Mouse (Mus musculus) midbrain, embryonic 15.5 days (tissue): ENCODE data around the gene Plxna4. TPM values are rescaled to one million over a fixed set of nuclear protein-coding genes. Genes with fewer than 3 reads are reported as not detected.

Experiments used
- ATAC-seq: fragments of 200-750 bp; cut with Nextera tagmentation; replicated peaks from 2 replicates; pipeline ENCODE4 v1.8.0; 2017; ENCODE audit warnings: moderate TSS enrichment
- H3K27ac ChIP-seq: fragments of 300-500 bp; sonication (generic); 2 replicates; pipeline ENCODE4 v1.5.1; 2015; ENCODE audit warnings: mild to moderate bottlenecking, inconsistent platforms
- H3K27me3 ChIP-seq: fragments of 300-500 bp; sonication (generic); replicated peaks from 2 replicates; pipeline ENCODE4 v1.6.1; 2015; ENCODE audit warnings: inconsistent platforms
- H3K36me3 ChIP-seq: fragments of 300-500 bp; sonication (generic); replicated peaks from 2 replicates; pipeline ENCODE4 v1.6.1; 2015; ENCODE audit warnings: inconsistent platforms
- H3K4me1 ChIP-seq: fragments of 300-500 bp; sonication (generic); 2 replicates; pipeline ENCODE4 v1.6.1; 2015; ENCODE audit warnings: inconsistent platforms
- H3K4me2 ChIP-seq: fragments of 300-500 bp; sonication (generic); 2 replicates; pipeline ENCODE4 v1.6.1; 2015; ENCODE audit warnings: inconsistent platforms, mild to moderate bottlenecking, moderate library complexity
- H3K4me3 ChIP-seq: fragments of 300-500 bp; sonication (generic); 2 replicates; pipeline ENCODE4 v1.5.1; 2015; ENCODE audit warnings: mild to moderate bottlenecking, inconsistent platforms
- H3K9ac ChIP-seq: fragments of 300-500 bp; sonication (generic); 2 replicates; pipeline ENCODE4 v1.6.1; 2015; ENCODE audit warnings: mild to moderate bottlenecking, inconsistent platforms
- H3K9me3 ChIP-seq: fragments of 300-500 bp; sonication (generic); 2 replicates; pipeline ENCODE4 v1.6.1; 2016; ENCODE audit warnings: inconsistent platforms
- WGBS: fragments of 180-500 bp; shearing (Covaris S2); methylation state at CpG from one replicate; pipeline ENCODE4 v1.1.7; 2015; ENCODE audit warnings: mixed read lengths; 5-methylcytosine and 5-hydroxymethylcytosine counted together
- polyA plus RNA-seq: library from polyadenylated mRNA; unstranded; fragments of >200 nt; fragmentation: Nextera tagmentation; extraction: Ambion mirVana; gene quantifications from 2 replicates; pipeline ENCODE4 v1.2.1, GENCODE M21; 2015

The Plxna4 gene
- polyA plus RNA-seq, 1 experiment from 2014 or later, result 14.2 TPM

DNA sequence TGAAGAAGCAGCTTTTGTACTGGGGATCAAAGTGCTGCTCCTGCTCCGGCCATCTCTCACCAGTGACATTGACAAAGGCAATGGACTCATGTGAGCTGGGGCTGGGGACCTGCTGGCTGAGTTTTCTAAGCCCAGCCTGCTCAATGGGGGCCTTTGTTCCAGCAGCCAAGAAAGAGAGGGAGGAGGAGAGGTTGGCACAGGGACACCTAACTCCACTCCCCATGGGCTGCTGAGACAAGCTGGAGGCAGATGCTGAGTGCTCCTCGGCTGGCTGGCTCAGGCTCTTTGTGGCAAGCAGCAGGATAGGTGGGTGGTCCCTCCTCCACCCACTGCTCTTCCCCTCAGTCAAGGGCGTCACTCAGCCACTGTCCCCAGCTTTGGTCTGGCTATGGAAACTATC lies 326.7 kb downstream of the Plxna4 start:
- Histone ChIP-seq H3K9me3 (no peaks in the 10 kb centered on the region), H3K4me2 (no peak overlapping the region), H3K9ac (no peak overlapping the region), H3K27ac (0 out of 2 replicates have a peak overlapping the region, but pooled peaks have one; percentile 4), H3K27me3 (no peaks in the 10 kb centered on the region), H3K4me1 (peaks cover 12% of the 10 kb centered on the region), H3K36me3 (no peaks in the 10 kb centered on the region), H3K4me3 (no peak overlapping the region)
- 23% methylated on average over 3 of the region's 3 CpGs for WGBS
- ATAC-seq, result peak; percentile 83

DNA sequence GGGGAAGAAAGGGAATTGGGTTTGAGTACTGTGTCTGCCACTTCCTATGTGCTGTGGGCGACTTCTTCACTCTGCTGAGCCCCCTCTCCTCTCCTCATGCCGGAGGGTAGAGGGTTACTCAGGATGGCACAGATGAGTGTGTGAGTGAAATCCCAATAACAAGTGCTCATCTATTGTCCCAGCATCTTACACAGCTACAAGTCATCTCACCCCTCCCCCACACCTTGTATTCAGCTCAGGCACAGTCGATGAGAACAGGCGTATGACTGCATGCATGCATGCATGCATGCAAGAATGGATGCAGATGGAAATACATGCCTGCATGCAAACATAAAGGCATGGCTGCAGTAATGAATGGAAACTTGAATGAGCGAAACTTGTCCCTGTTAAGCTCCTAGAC lies 327.7 kb downstream of the Plxna4 start:
- Histone ChIP-seq H3K27ac (no peak overlapping the region), H3K4me1 (peaks cover 13% of the 10 kb centered on the region), H3K9me3 (no peaks in the 10 kb centered on the region), H3K4me2 (no peak overlapping the region), H3K27me3 (no peaks in the 10 kb centered on the region), H3K9ac (no peak overlapping the region), H3K4me3 (no peak overlapping the region), H3K36me3 (no peaks in the 10 kb centered on the region)
- 70% methylated on average over 5 of the region's 5 CpGs for WGBS
- peak; percentile 50; the same call in 1 of the 2 replicates for ATAC-seq

DNA sequence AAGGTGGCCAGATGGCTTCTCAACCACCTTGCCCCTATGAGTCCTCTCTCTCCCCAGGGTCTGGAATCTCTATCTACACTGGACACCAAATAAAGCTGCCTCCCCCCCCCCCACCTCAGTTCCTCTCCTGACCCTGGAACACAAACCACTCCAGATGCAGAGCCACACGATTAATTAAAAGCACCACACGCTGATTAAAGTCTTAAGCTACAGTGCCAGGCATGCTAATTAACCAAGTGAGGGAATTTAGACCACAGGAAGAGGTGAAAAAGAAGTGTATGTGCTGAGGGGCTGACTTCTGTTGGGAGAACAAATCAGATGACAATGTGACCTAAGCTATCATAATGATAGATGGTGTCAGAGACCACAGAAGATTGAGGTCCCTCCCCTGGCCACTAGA lies 332.8 kb downstream of the Plxna4 start:
- no peak for ATAC-seq
- no peaks in the 10 kb centered on the region for H3K36me3 ChIP-seq
- no peak overlapping the region for H3K4me3 ChIP-seq
- no peak overlapping the region for H3K27ac ChIP-seq
- H3K27me3 ChIP-seq, result no peaks in the 10 kb centered on the region
- 0 out of 2 replicates have a peak, but pooled peaks cover 8% of the 10 kb centered on the region for H3K4me1 ChIP-seq
- H3K9me3 ChIP-seq, result no peaks in the 10 kb centered on the region
- 27% methylated on average over 2 of the region's 2 CpGs for WGBS
- no peak overlapping the region for H3K4me2 ChIP-seq
- H3K9ac ChIP-seq, result no peak overlapping the region

DNA sequence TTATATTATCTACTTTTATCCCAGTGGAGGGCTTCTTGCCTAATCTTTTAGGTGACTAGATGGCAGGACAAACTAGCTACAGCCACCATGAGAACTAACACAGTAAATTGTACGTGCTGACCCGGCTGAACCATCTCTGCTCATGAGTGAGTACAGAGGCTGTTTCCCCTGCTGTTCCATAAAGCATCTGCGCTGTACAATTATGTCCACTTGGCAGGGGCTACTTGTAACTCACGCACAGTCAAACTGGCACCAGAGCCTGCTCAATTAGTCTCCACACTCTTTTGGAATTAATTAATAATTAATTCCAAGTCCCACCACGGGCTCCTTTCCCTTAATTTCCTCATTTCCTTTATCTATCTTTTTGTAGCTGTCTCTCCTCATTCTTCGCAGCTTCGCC lies 335.8 kb downstream of the Plxna4 start:
- Histone ChIP-seq H3K27me3 (no peaks in the 10 kb centered on the region), H3K4me1 (0 out of 2 replicates have a peak, but pooled peaks cover 8% of the 10 kb centered on the region), H3K4me2 (no peak overlapping the region), H3K27ac (no peak overlapping the region), H3K9ac (no peak overlapping the region), H3K4me3 (no peak overlapping the region), H3K9me3 (no peaks in the 10 kb centered on the region), H3K36me3 (no peaks in the 10 kb centered on the region)
- 59% methylated on average over 7 of the region's 7 CpGs for WGBS
- 0 out of 2 replicates have a peak, but pooled peaks have one; percentile 39 for ATAC-seq

DNA sequence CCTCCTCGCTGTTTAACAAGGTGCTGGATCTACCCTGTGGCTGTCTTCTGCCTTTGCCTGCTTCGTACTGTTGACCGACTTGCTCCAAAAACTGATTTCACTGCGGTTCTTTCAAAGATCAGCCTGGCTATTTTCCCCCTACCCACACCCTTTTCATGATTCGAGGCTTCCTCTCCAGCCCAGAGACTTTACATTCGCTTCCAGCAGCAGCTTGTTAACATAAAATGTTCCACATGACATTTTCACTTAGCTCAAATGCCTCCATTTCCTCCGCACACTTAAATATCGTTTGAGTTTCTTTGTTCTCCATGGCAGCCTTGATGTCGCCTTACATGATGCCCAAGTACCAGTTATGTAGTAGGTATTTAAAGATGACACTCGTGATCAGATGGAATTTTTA lies 336.3 kb downstream of the Plxna4 start:
- H3K27me3 ChIP-seq, result no peaks in the 10 kb centered on the region
- H3K4me3 ChIP-seq, result no peak overlapping the region
- no peak overlapping the region for H3K9ac ChIP-seq
- ATAC-seq, result no peak
- no peak overlapping the region for H3K27ac ChIP-seq
- WGBS, result 67% methylated on average over 10 of the region's 10 CpGs
- H3K36me3 ChIP-seq, result no peaks in the 10 kb centered on the region
- H3K4me1 ChIP-seq, result 0 out of 2 replicates have a peak, but pooled peaks cover 8% of the 10 kb centered on the region
- no peaks in the 10 kb centered on the region for H3K9me3 ChIP-seq
- H3K4me2 ChIP-seq, result no peak overlapping the region

DNA sequence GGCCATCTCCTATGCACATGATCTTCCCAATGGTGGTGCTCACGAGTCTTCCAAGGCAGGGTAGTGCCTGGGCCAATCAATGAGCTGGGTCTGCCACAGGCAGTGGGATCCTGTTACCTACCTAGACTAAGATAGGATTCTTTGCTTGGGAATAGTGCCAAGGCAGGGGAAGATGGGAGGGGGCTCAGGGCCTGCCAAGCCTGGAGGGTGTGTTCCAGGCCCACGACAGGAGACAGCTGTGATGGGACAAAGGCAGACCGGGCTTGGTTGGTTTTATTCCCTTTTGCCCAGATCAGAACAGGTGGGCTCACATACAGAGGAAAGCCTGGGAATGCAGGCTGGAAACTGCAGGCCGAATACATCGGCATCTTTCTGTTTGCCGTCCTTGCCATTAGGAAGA lies 342.0 kb downstream of the Plxna4 start:
- 74% methylated on average over 6 of the region's 6 CpGs for WGBS
- H3K9me3 ChIP-seq, result no peaks in the 10 kb centered on the region
- H3K27me3 ChIP-seq, result no peaks in the 10 kb centered on the region
- ATAC-seq, result no peak
- no peak overlapping the region for H3K9ac ChIP-seq
- no peak overlapping the region for H3K4me2 ChIP-seq
- no peaks in the 10 kb centered on the region for H3K36me3 ChIP-seq
- H3K27ac ChIP-seq, result no peak overlapping the region
- H3K4me1 ChIP-seq, result no peaks in the 10 kb centered on the region
- H3K4me3 ChIP-seq, result no peak overlapping the region

GRCm38 (mm10) chr6:32243040-32243439 lies 345.0 kb downstream of the Plxna4 start:
- 24% methylated on average over 2 of the region's 2 CpGs for WGBS
- H3K4me1 ChIP-seq, result no peaks in the 10 kb centered on the region
- H3K36me3 ChIP-seq, result no peaks in the 10 kb centered on the region
- ATAC-seq, result no peak
- no peaks in the 10 kb centered on the region for H3K27me3 ChIP-seq
- H3K27ac ChIP-seq, result no peak overlapping the region
- H3K9me3 ChIP-seq, result no peaks in the 10 kb centered on the region
- H3K9ac ChIP-seq, result no peak overlapping the region
- H3K4me2 ChIP-seq, result no peak overlapping the region
- H3K4me3 ChIP-seq, result no peak overlapping the region

DNA sequence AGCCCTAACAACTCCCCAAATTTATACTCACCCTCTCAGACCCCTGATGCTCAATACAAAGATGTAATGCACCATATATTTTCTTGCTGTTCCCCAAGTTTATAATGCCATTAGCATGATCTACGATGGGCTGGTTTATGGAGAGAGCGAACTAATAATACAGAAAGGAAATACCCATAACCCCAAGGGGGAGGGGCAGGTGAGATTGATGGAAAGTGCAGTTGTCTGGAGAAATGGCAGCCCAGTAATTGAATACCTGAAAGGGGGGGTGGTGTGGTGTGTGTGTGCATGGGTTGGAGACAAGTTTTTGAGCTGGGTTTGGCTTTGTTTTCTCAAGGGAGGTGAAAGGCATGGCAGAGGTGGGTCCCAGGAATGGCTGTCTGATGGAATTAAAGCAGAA lies 356.6 kb downstream of the Plxna4 start:
- H3K36me3 ChIP-seq, result no peaks in the 10 kb centered on the region
- H3K4me3 ChIP-seq, result no peak overlapping the region
- H3K9ac ChIP-seq, result no peak overlapping the region
- no peaks in the 10 kb centered on the region for H3K27me3 ChIP-seq
- no peaks in the 10 kb centered on the region for H3K4me1 ChIP-seq
- 95% methylated on average over 2 of the region's 2 CpGs for WGBS
- H3K9me3 ChIP-seq, result no peaks in the 10 kb centered on the region
- no peak for ATAC-seq
- no peak overlapping the region for H3K4me2 ChIP-seq
- no peak overlapping the region for H3K27ac ChIP-seq

DNA sequence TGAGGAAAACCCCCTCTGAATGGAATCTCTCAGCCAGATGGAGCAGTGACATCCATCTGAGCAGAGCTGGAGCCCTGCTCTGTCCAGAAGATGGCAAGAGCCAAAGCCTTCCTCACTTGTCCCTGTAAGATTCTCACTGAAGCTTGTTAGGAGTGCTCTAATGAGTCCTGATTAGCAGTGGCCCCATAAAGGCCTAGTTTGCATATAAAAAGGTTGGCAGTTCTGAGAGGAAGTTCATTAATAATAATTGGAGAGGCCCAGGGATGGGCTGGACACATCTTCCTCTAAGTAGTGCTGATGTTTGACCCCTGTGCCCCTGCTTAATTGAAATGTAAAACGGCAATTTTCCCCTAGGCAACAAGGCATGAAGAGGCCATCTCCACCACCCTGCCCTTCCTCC lies 361.4 kb downstream of the Plxna4 start:
- no peaks in the 10 kb centered on the region for H3K27me3 ChIP-seq
- no peak overlapping the region for H3K4me3 ChIP-seq
- no peak for ATAC-seq
- no peaks in the 10 kb centered on the region for H3K9me3 ChIP-seq
- H3K4me1 ChIP-seq, result no peaks in the 10 kb centered on the region
- H3K36me3 ChIP-seq, result no peaks in the 10 kb centered on the region
- WGBS, result 33% methylated on average over 1 of the region's 1 CpGs
- H3K27ac ChIP-seq, result no peak overlapping the region
- H3K9ac ChIP-seq, result no peak overlapping the region
- no peak overlapping the region for H3K4me2 ChIP-seq

DNA sequence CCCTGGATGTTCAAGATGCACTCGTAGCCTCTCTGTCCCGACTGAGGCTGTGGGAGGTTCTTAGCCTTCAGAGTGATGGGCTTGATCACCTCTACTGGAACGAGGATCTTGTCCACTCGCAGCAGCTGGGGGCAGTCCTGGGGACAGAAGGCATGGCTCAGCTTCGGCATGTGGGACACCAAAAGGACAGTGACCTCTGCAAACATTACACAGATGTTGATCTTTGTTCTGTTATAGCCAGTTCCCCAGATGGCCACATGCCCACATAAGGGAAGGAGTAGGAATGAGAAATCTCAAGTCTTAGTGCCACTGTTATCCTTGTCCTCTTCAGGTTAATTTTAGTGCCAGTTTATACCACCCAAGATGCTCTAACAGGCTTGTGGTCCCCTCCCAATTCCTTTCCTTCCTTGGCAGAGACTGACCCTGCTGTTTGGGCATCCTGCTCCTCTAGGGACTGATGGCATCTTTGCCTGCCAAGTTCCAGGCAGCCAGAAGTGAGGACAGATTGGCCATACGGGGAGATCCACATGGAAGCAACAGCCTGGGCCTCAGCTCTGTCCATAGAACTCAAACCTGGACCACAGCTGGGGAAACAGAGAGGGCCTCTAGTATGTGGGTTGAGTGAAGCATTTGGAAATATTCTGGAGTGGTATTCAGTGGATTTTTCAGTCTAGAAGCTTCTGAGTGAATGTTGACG lies 363.8 kb downstream of the Plxna4 start:
- H3K27me3 ChIP-seq, result no peaks in the 10 kb centered on the region
- ATAC-seq, result no peak
- H3K9me3 ChIP-seq, result no peaks in the 10 kb centered on the region
- H3K4me2 ChIP-seq, result no peak overlapping the region
- no peak overlapping the region for H3K9ac ChIP-seq
- H3K27ac ChIP-seq, result no peak overlapping the region
- 80% methylated on average over 7 of the region's 7 CpGs for WGBS
- no peaks in the 10 kb centered on the region for H3K36me3 ChIP-seq
- no peaks in the 10 kb centered on the region for H3K4me1 ChIP-seq
- no peak overlapping the region for H3K4me3 ChIP-seq

DNA sequence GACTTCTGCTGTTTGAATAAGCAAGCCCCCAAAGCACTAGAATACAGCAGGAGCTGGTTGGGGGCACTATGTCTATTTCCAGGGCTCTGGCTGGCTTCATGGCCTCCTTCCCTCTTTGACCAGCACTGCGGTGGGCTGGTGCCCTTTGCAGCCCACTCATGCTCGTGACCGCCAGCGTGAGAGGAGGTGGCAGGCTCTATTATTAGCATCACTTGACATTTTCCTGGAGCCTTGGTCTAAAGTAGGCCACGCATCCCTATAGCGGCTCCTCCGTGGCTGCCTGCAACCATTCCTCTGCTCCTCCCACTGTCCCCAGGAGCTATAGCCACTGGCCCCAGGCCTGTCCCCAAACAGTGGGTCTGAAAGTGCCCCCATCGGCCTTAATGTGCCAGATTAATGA lies 367.2 kb downstream of the Plxna4 start:
- 90% methylated on average over 8 of the region's 8 CpGs for WGBS
- ATAC-seq, result no peak
- Histone ChIP-seq H3K4me1 (no peaks in the 10 kb centered on the region), H3K4me2 (no peak overlapping the region), H3K4me3 (no peak overlapping the region), H3K27me3 (no peaks in the 10 kb centered on the region), H3K36me3 (no peaks in the 10 kb centered on the region), H3K27ac (no peak overlapping the region), H3K9me3 (no peaks in the 10 kb centered on the region), H3K9ac (no peak overlapping the region)

GRCm38 (mm10) chr6:32218544-32218943 lies 369.4 kb downstream of the Plxna4 start:
- Histone ChIP-seq H3K27me3 (no peaks in the 10 kb centered on the region), H3K36me3 (no peaks in the 10 kb centered on the region), H3K9me3 (no peaks in the 10 kb centered on the region), H3K4me1 (no peaks in the 10 kb centered on the region), H3K9ac (no peak overlapping the region), H3K4me2 (no peak overlapping the region), H3K4me3 (no peak overlapping the region), H3K27ac (no peak overlapping the region)
- WGBS, result 79% methylated on average over 3 of the region's 3 CpGs
- ATAC-seq, result no peak

DNA sequence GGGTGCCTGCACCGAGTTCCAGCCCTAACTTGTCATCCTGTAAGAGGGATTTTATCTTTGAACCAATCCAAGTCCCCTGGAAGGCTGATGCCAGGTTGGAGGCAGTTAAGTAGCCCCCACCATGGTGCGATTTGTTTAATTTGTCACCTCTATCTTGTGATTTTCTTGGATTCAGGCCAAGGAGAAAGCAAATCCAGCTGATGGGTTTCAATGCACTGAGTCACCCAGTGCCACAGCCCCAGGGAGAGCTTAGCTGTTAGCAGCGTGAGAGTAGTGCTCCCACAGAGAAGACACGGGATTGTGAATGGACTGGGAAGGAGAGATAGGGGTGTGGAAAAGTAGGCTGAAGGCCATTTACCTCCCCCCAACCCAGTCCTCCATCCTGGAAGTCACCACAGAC lies 375.6 kb downstream of the Plxna4 start:
- Histone ChIP-seq H3K27me3 (no peaks in the 10 kb centered on the region), H3K9ac (no peak overlapping the region), H3K36me3 (no peaks in the 10 kb centered on the region), H3K27ac (no peak overlapping the region), H3K4me2 (no peak overlapping the region), H3K4me3 (no peak overlapping the region), H3K4me1 (no peaks in the 10 kb centered on the region), H3K9me3 (no peaks in the 10 kb centered on the region)
- 0 out of 2 replicates have a peak, but pooled peaks have one; percentile 37 for ATAC-seq
- WGBS, result 46% methylated on average over 4 of the region's 4 CpGs
